Comparison of ENCODE assay signal across 10 mouse cellular contexts in genomic region chr7:121085500-121085899, GRCm38 (mm10). TPM values are rescaled to one million over a fixed set of nuclear protein-coding genes. Genes with fewer than 3 reads are reported as not detected.
DNase-seq lines count a peak whose midpoint lies in the region; ATAC-seq lines count a peak whose summit lies in the region.
"Had no signal": no experiment of that assay in that cellular context is flagged by ENCODE, and none has a peak within 500 bp of the region (broad histone marks: within the 10 kb centered on the region; RNA-seq: fewer than 3 reads in every experiment).

No protein-coding gene starts in this region.

- peak; percentile 55 for DNase-seq in adrenal gland, postnatal 14 days
- no peak for DNase-seq in adrenal gland, adult (ENCODE audit: inconsistent age in 2 of 2, low spot score in 1 of 2)
- peak; percentile 79 for DNase-seq in heart, postnatal 4 days
- DNase-seq in layer of hippocampus, adult 11-12 months (ENCODE audit: low spot score): no peak
- DNase-seq in left cerebral cortex, postnatal 25 days (ENCODE audit: low spot score in 2 of 2): no peak
- DNase-seq: cerebellum, adult 9-10 months; right cerebral cortex, postnatal 14 days had no signal

- no peak overlapping the region for H3K9ac ChIP-seq in midbrain, embryonic 13.5 days (replicated peaks)
- H3K9ac ChIP-seq in midbrain, embryonic 16.5 days (ENCODE audit: low read depth, low read length): no peak overlapping the region

- 0 out of 2 replicates have a peak, but pooled peaks have one; percentile 40 for ATAC-seq in midbrain, embryonic 13.5 days
- ATAC-seq in midbrain, embryonic 16.5 days: no peak; the same call in 1 of the 2 replicates
- no peak for ATAC-seq in megakaryocyte-erythroid progenitor cell, adult 5-6 weeks (replicated peaks; ENCODE audit: low FRiP score, low TSS enrichment, poor library complexity, severe bottlenecking)

- peaks cover 6% of the 10 kb centered on the region; the same call in 1 of the 2 replicates for H3K36me3 ChIP-seq in midbrain, embryonic 13.5 days
- H3K36me3 ChIP-seq in midbrain, embryonic 16.5 days (ENCODE audit: control insufficient read depth, insufficient read depth, low read length): no peaks in the 10 kb centered on the region

- no peak overlapping the region for H3K4me2 ChIP-seq in midbrain, embryonic 13.5 days (replicated peaks)
- H3K4me2 ChIP-seq in midbrain, embryonic 16.5 days (ENCODE audit: low read length): no peak overlapping the region

- H3K27ac ChIP-seq in midbrain, embryonic 13.5 days: 0 out of 2 replicates have a peak overlapping the region, but pooled peaks have one; percentile 7
- H3K27ac ChIP-seq in midbrain, embryonic 16.5 days (ENCODE audit: low read length): no peak overlapping the region

- no peak overlapping the region for H3K4me3 ChIP-seq in midbrain, embryonic 13.5 days (replicated peaks)
- H3K4me3 ChIP-seq in midbrain, embryonic 16.5 days (ENCODE audit: low read depth, low read length): no peak overlapping the region

- H3K27me3 ChIP-seq in midbrain, embryonic 13.5 days: no peaks in the 10 kb centered on the region
- H3K27me3 ChIP-seq in midbrain, embryonic 16.5 days (ENCODE audit: control insufficient read depth, insufficient read depth, low read depth, low read length): no peaks in the 10 kb centered on the region

- intact Hi-C loops in left cerebral cortex, postnatal 25 days (cut with DNase I): no loop called here

- H3K9me3 ChIP-seq in midbrain, embryonic 13.5 days: no peaks in the 10 kb centered on the region
- H3K9me3 ChIP-seq in midbrain, embryonic 16.5 days (replicated peaks; ENCODE audit: control insufficient read depth, low read length, poor library complexity, severe bottlenecking): peaks cover 2% of the 10 kb centered on the region; the same call in 1 of the 2 replicates

- H3K4me1 ChIP-seq in midbrain, embryonic 13.5 days (replicated peaks): peaks cover 13% of the 10 kb centered on the region
- H3K4me1 ChIP-seq in midbrain, embryonic 16.5 days (ENCODE audit: control insufficient read depth, insufficient read depth, low read length): peaks cover 7% of the 10 kb centered on the region; the same call in 1 of the 2 replicates

- WGBS in midbrain, embryonic 13.5 days: 24% methylated on average over 4 of the region's 4 CpGs
- 26% methylated on average over 4 of the region's 4 CpGs for WGBS in midbrain, embryonic 16.5 days

RNA-seq across cellular contexts. Expression of gene Otoa, which starts 4.0 kb away (rescaled TPM):
- total RNA-seq in adrenal gland, postnatal 14 days (2021): 0.41 and 0.52 TPM in 2 replicates
- 0.13 and 0.19 TPM in 2 replicates for polyA plus RNA-seq in midbrain, embryonic 13.5 days (2015; fragmentation: Nextera tagmentation; extraction: Ambion mirVana)
- polyA plus RNA-seq in midbrain, embryonic 16.5 days (2015; fragmentation: Nextera tagmentation; extraction: Ambion mirVana): 0.09 and 0.19 TPM in 2 replicates
- total RNA-seq in heart, postnatal 4 days (2021): 1 to 10 TPM; 5.0 to 5.5 TPM
- under 1 TPM; 0.27 to 0.57 TPM for total RNA-seq in left cerebral cortex, postnatal 25 days (2021)
- total RNA-seq in megakaryocyte-erythroid progenitor cell, adult 5-6 weeks (2014; fragmentation: Nextera tagmentation): 0.17 and 0.42 TPM in 2 replicates
- total RNA-seq in megakaryocyte-erythroid progenitor cell, adult 5-6 weeks (2017): 0.34 TPM in 1 of 2 replicates, not detected in the other

RNA-seq across cellular contexts. Expression of gene Igsf6, which starts 11.1 kb away (rescaled TPM):
- 1.2 and 2.3 TPM in 2 replicates for total RNA-seq in adrenal gland, postnatal 14 days (2021)
- 0.87 and 0.92 TPM in 2 replicates for polyA plus RNA-seq in midbrain, embryonic 13.5 days (2015; fragmentation: Nextera tagmentation; extraction: Ambion mirVana)
- polyA plus RNA-seq in midbrain, embryonic 16.5 days (2015; fragmentation: Nextera tagmentation; extraction: Ambion mirVana): 0.62 and 0.67 TPM in 2 replicates
- under 1 TPM; 0.48 to 0.81 TPM for total RNA-seq in heart, postnatal 4 days (2021)
- total RNA-seq in left cerebral cortex, postnatal 25 days (2021): under 1 TPM; 0.28 to 0.48 TPM
- total RNA-seq in megakaryocyte-erythroid progenitor cell, adult 5-6 weeks (2014; fragmentation: Nextera tagmentation): 8.0 TPM in 1 of 2 replicates, not detected in the other
- total RNA-seq in megakaryocyte-erythroid progenitor cell, adult 5-6 weeks (2017): 1.3 and 3.7 TPM in 2 replicates

RNA-seq across cellular contexts. Expression of gene Mettl9, which starts 51.3 kb away (rescaled TPM):
- total RNA-seq in adrenal gland, postnatal 14 days (2021): 104 TPM in 2 replicates
- polyA plus RNA-seq in midbrain, embryonic 13.5 days (2015; fragmentation: Nextera tagmentation; extraction: Ambion mirVana): 210 and 214 TPM in 2 replicates
- polyA plus RNA-seq in midbrain, embryonic 16.5 days (2015; fragmentation: Nextera tagmentation; extraction: Ambion mirVana): 169 and 184 TPM in 2 replicates
- 100 to 1,000 TPM; 127 TPM for total RNA-seq in heart, postnatal 4 days (2021)
- total RNA-seq in left cerebral cortex, postnatal 25 days (2021): 10 to 100 TPM; 90.8 to 93.0 TPM
- 45.9 and 68.5 TPM in 2 replicates for total RNA-seq in megakaryocyte-erythroid progenitor cell, adult 5-6 weeks (2014; fragmentation: Nextera tagmentation)
- 73.7 and 91.7 TPM in 2 replicates for total RNA-seq in megakaryocyte-erythroid progenitor cell, adult 5-6 weeks (2017)

Comparison
In these comparisons a context has a peak if more than half of its experiments do, and no peak if none do; other contexts are left out.
1. DNase-seq: peak in adrenal gland, postnatal 14 days (single experiment) and heart, postnatal 4 days (single experiment); none in adrenal gland, adult (0 of 2), layer of hippocampus, adult 11-12 months (single experiment) and left cerebral cortex, postnatal 25 days (0 of 2).